Mouse (Mus musculus) lung, postnatal 0 days (tissue): ENCODE measurements at regions not wholly inside any gene's neighbourhood (a gene's known extent, or its start where the extent isn't known, plus 50 kb on each side); places are given as distances from the start of the nearest gene placed in this dataset.

Experiments used
- CTCF ChIP-seq: IDR thresholded peaks from 2 replicates; pipeline ENCODE4 v1.5.1; 2016; ENCODE audit warnings: antibody characterized with exemption, mild to moderate bottlenecking
- EP300 ChIP-seq: IDR thresholded peaks from 2 replicates; pipeline ENCODE4 v1.6.1; 2016; ENCODE audit warnings: antibody characterized with exemption, mild to moderate bottlenecking, control low read depth

DNA sequence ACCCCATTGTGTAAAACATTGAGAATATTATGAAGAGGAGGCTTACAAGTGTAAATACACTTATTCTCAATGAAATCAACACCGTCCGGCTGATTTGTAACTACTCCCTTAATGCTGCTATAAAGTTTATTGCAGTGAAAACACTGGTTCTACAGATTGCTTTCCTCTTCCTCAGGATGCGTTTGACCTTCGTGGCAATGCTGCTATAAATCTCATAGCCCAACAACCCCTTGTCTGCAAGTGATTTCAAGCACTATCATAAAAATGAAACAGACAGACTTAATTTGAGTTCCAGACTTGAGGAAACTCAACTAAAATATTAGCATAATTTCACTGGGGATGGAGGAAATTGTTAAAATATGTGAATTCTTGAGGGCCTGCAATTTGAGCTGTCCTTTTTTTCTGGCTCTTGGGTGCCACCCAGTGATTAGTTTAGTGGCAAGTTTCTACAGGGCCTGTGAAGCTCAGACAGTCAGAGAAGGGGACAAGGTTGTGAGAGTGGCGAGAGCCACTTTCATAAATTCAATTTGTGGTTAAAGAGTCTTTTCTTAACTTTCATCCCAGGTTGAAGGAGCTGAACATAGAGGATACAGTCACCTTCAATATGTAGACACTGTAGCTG lies 1457.4 kb downstream of the 4930444P10Rik start:
- TF ChIP-seq CTCF (peak; percentile 53), EP300 (no peak)
